Mouse (Mus musculus): Measurements from ENCODE around the gene Elp4.
A peak's percentile ranks its signal among the peaks of the same experiment; 100 is the strongest.

Elp4 gene

GRCm38 (mm10) chr2:105903896-105904756 lies at the start of gene Elp4, which contains the start of gene Immp1l:
Gene Elp4 (minus strand): TSS chr2:105904564.
Gene Immp1l (plus strand): TSS chr2:105904638.
- peak; percentile 97 for DNase-seq (ENCODE audit: low spot score)

GRCm38 (mm10) chr2:105953862-105954261 lies 49.5 kb upstream of the Elp4 start:
- no peak for DNase-seq (ENCODE audit: low spot score)

DNA sequence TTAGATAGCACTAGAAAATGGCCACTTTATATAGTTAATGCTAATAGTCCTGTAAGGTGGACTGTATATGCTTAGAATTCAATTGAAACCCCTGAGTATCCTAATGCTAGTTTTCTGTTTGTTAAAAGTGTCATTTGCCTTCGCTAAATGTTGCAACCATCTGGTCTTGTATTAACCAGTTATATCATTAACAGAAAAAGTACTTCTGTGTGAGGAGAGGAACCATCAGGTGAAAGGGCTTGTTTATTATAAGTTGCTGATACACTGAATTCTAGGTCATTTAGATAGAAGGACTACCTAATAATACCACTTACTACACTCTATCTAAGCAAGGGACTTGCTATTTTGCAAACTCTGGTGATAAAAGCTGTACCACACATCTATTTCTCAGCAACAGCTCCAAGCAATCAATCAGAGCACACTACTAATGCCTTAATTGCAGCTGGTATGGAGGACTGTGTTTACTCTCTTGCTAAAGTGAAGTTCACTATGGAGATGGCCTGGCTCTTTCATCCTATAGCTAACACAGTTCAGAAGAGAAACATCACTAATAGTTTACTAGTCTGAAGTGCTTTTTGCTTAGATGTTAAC lies 47.1 kb upstream of the Elp4 start:
- no peak for DNase-seq (ENCODE audit: low spot score)

DNA sequence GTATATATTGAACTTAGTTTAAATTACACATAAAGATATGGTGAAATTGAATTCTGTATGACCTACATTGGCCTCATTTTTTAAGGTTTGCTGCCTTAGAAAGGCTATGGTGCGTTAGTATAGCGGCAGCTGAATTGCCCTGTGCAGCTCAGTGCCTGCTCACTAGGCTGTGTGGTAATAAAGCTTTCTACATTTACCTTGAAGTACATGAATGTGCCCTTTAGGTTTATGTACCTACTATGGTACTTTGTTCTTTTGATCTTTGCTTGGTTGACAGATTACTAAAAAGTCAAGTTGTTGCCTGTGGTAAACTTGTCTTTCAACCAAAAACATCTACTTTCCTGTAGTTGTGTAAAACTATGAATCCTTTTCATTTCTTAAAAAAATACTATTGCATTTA lies 45.8 kb upstream of the Elp4 start:
- no peak for DNase-seq (ENCODE audit: low spot score)

DNA sequence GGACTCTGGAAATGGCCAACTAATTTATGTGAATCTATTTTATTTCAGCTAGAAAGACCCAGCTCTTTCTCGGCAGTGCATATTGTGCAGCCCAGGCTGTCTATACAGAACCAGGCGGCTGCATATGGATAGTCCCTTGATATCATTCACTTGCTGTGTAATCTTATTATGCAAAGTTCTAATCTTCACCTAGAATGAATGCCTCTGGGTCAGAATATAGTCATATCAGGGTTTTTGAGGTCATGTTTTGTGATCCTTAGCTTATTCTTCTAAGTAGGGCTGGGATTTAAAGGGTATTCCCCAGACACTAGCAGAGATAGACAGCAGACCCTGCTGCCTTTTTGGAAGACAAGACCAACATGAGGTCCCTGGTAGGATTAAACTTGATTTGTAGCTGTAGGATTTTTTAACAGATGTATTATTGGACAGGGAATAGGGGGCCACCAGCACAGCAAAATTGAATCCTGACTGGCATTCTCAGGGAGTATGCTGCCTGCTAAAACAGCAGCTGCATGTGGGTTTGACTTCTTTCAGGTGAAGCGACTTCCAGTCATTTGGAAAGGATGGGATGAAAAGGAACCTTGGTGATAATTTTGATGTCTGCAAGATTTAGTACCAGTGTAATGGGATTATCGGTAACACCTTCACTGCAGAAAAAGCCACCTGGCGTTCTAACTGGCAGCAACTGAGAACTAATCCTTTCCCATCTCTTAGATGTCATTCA lies 13.4 kb upstream of the Elp4 start:
- DNase-seq (ENCODE audit: low spot score) = no peak

DNA sequence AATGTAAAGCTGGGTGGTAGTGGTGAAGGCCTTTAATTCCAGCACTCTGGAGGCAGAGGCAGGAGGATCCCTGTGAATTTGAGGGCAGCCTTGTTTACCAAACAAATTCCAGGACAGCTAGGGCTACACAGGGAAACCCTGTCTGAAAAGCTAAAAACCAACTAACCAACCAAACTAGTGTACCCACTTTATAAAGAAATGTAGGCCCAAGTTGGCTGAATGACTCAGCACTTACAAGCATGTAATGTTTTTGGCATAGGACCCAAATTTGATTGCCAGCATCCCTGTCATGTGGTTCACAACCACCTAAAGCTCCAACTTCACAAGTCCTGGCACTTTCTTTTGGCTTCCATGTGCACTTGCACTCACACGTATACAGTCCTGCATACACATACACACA lies 12.3 kb upstream of the Elp4 start:
- no peak for DNase-seq (ENCODE audit: low spot score)

DNA sequence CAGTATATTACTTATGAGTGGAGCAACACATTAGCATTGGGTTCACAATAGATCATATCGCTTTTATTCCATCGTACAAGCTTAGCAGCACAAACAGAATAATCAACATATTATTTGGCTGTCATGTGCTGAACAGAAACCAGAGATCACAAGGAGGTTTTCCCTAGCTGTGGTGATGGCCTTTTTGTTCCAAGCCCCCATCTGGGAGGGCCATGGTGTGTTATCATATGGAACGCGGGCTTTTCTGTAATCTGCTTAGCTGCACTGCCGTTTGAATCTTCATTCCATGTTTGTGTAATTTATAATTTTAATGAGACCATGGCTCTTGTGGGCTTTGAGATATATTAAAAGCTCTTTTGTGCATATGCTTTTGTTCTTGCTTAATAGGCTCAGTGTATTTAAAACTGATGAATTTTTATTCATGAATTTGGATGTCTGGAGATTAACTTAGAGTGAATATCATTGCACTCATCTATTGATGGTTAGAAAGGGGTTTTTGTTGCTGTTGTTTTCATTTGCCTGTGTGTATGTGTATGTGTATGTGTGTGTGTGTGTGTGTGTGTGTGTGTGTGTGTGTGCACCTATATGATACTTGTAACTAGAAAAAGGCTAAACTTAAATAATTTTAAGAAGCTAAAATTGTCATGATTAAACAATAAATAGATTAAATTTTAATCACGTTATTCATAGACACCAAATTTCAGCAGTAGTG lies 9.4 kb upstream of the Elp4 start:
- no peak for DNase-seq (ENCODE audit: low spot score)

DNA sequence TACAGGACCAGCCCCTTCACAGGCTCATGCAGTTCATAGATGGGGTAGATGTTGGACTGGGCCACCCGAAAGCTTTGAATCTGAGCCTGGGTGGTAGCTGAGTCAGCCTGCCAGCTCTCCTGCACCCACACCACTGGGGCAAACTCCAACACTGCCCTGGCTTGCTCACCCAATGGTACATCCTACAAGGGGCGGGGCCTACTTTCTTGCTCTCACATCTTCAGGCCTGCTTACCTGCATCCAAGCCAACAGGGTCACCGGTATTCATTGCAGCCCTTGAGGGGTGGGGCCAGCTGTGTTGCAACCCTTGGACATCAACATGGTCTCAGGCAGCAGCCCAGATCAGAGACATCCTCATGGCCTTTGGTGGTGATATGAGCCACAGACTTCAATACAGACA lies 6.2 kb upstream of the Elp4 start:
- no peak for DNase-seq (ENCODE audit: low spot score)

DNA sequence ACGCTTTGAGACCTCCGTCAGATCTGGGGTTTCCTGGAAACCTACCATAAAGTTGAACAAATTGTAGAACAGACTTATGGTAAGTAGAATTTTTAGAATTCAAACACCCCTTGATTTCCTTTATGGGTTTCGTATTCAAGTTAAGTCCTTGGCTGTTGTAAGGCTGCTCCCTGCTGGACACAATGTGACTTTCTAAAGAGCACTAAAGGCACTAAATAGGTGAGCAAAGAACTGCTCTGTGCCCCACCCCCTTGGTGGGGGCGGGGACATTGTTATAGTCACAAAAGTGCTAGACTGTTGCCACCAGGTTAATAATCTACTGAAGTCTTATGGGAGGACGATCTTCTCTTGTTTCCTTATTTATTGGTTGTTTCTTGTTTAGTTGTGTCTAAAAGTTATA lies 4.0 kb upstream of the Elp4 start:
- DNase-seq (ENCODE audit: low spot score) = peak; percentile 34

DNA sequence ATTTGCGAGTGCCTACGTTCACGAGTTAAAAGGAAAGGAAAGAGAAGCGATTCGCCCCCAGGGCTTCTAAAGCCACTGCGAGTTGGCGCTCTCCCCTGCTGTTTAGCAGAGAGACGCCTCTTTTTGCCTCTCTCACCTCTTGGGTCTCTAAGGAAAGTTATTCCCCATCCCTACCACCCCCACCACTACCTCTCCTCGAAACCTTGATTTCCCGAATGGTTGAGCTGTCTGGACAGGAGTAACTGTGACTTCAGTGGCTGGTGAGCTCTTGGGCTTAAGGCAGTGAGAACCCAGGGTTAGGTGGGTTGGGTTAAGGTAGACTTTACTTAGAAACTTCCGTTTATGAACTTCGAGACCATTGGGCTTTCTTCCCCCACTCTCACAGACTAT lies 388 bp upstream of the Elp4 start:
- no peak for DNase-seq (ENCODE audit: low spot score)

DNA sequence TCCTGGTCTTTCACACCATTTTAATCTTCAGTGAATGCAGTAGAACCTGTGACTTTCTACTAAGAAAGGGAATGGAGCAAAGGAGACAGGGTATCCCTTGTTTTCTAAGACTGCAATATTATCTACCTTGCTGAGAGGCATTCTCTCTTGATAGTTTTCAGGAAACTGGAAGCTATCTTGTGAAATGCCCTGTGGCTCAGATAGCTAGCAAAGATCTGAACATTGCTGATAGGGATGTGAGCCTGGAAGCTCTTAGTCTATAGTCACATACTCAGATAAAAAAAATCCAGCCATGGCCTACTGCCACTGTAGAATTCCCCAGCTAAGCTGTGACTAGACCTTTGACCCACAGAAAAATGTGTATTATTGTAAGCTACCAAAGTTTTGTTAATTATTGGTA lies 13.5 kb downstream of the Elp4 start:
- no peak for DNase-seq (ENCODE audit: low spot score)

GRCm38 (mm10) chr2:105873403-105873802 lies 31.0 kb downstream of the Elp4 start:
- no peak for DNase-seq (ENCODE audit: low spot score)

GRCm38 (mm10) chr2:105854740-105855139 lies 49.6 kb downstream of the Elp4 start:
- no peak for DNase-seq (ENCODE audit: low spot score)

DNA sequence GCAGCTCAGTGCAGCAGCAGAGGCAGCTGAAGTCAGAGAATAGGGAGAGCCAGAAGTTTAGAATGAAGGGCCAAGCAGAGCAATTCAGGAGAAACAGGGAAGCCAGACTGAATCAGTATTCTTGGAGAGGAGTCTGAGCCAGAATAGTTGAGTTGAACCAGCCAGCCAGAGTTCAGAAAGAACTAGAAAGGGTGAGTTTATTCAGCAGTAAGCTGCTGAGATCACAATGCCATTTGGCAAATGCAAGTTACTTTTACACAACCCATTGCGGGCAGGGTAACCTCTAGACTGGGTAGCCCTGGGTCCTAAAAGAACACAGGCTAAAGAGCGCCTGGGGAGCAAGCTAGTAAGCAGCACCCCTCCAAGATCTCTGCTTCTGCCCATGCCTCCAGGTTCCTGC lies 51.4 kb downstream of the Elp4 start:
- DNase-seq (ENCODE audit: low spot score) = no peak

- DNase-seq (ENCODE audit: low spot score) = no peak
Observed at GRCm38 (mm10) chr2:105851714-105852293, 52.6 kb downstream of the Elp4 start.

GRCm38 (mm10) chr2:105843151-105843550 lies 61.2 kb downstream of the Elp4 start:
- DNase-seq (ENCODE audit: low spot score) = no peak

DNA sequence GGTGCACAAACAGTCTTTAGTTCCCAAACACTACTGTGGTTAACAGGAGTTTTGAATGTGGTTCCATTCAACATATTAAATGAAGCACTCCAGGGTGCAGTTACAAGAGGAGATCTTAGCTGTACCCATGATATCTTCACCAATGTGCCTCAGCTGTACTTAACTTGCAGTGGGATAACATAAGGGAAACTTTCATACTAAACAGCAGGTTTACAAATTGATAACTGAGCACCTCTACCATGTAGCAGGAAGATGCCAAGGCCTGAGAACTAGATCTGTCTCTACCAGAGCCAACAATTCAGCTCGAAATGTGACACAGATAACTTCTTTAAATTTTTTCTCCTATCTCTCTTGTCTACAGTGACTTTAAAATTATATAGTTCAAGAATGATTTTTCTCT lies 86.4 kb downstream of the Elp4 start:
- no peak for DNase-seq (ENCODE audit: low spot score)

GRCm38 (mm10) chr2:105815170-105815569 lies 89.2 kb downstream of the Elp4 start:
- DNase-seq (ENCODE audit: low spot score) = no peak

DNA sequence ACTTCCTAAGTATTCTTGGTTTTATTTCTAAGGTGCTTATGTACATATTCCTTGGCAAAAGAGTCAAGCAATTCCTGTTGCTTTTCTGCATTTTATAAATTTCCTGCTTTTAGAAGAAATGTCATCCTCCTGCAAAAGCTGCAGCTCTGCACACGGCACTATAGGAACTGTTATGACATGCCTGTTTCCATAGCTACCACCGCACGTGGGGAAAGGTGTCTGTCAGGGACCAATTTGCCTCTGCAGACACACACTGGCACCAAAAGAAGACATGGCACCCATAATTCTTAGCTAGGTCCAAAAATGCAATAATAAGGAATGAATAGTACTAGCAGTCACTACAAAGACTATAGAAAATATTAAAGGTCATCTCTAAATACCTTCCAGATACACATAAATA lies 91.3 kb downstream of the Elp4 start:
- no peak for DNase-seq (ENCODE audit: low spot score)

- DNase-seq (ENCODE audit: low spot score) = no peak
Observed at GRCm38 (mm10) chr2:105810286-105810685, 94.1 kb downstream of the Elp4 start.

GRCm38 (mm10) chr2:105806571-105806970 lies 97.8 kb downstream of the Elp4 start:
- peak; percentile 11 for DNase-seq (ENCODE audit: low spot score)

DNA sequence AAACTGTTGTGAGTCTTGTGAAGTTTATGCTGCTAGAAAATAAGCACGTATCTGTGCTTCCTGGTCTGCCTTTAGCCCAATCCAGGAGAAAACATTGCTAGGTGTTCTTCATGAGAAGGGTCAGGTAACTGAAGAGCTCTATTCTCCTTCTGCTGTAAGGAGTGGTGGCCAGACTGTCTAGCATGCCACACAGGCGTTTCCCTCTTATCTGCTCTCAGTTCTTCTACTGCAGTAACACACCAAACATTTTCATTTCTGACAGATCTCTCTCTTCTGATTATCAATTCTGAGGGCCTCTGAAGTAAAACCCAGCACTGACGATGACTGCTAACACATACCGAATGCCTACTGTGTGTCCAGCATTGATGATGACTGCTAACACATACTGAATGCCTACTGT lies 98.3 kb downstream of the Elp4 start:
- DNase-seq (ENCODE audit: low spot score) = peak; percentile 29

Measured in c-Kit-positive CD71-positive TER-119-positive erythroid progenitor cells, embryonic 14.5 days (primary cell).